ENCODE assay signal across 18 mouse cellular contexts in the genomic region with DNA sequence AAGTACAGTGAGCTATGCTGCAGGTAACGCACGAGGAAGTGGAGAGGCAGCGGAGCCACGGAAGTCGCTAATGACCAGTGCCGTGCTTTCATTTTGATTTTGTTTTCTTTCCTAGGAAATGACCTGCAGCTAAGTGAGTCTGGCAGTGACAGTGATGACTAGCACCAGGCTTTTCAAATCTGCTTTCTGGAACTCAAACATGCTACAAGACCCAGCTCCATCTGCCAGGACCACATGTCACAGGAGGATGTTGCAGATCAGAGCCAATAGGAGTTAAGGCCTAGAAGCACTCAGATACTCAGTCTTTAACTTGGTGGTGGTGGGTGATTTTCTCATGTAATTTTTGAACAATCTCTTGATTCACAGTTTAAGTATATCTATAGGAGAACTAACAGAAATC. TPM values are rescaled to one million over a fixed set of nuclear protein-coding genes. Genes with fewer than 3 reads are reported as not detected.
DNase-seq lines count a peak whose midpoint lies in the region; TF ChIP-seq lines count a peak whose summit lies in the region.
"Had no signal": no experiment of that assay in that cellular context is flagged by ENCODE, and none has a peak within 500 bp of the region (broad histone marks: within the 10 kb centered on the region; RNA-seq: fewer than 3 reads in every experiment).

No protein-coding gene starts in this region.

- no peak overlapping the region for H3K4me3 ChIP-seq in midbrain, embryonic 10.5 days
- H3K4me3 ChIP-seq in limb, embryonic 10.5 days: no peak overlapping the region
- H3K4me3 ChIP-seq: hindbrain, embryonic 10.5 days; kidney, embryonic 15.5 days; liver, embryonic 13.5 days; lung, embryonic 15.5 days; midbrain, embryonic 12.5 days; neural tube, embryonic 13.5 days had no signal

- H3K27me3 ChIP-seq in midbrain, embryonic 10.5 days (ENCODE audit: low read depth, poor library complexity, severe bottlenecking): no peaks in the 10 kb centered on the region
- no peaks in the 10 kb centered on the region for H3K27me3 ChIP-seq in limb, embryonic 10.5 days (ENCODE audit: low read depth, poor library complexity, severe bottlenecking)
- H3K27me3 ChIP-seq: kidney, embryonic 15.5 days; liver, embryonic 13.5 days; lung, embryonic 15.5 days; midbrain, embryonic 12.5 days; neural tube, embryonic 13.5 days; Patski had no signal

- H3K9me3 ChIP-seq in midbrain, embryonic 10.5 days (replicated peaks): no peaks in the 10 kb centered on the region
- no peaks in the 10 kb centered on the region for H3K9me3 ChIP-seq in limb, embryonic 10.5 days (replicated peaks)
- H3K9me3 ChIP-seq: hindbrain, embryonic 10.5 days; kidney, embryonic 15.5 days; liver, embryonic 13.5 days; lung, embryonic 15.5 days; midbrain, embryonic 12.5 days; neural tube, embryonic 13.5 days had no signal

- peaks cover 93% of the 10 kb centered on the region for H3K36me3 ChIP-seq in midbrain, embryonic 10.5 days
- peaks cover 98% of the 10 kb centered on the region for H3K36me3 ChIP-seq in limb, embryonic 10.5 days

- WGBS in midbrain, embryonic 10.5 days: 97% methylated on average over 6 of the region's 6 CpGs
- 95% methylated on average over 6 of the region's 6 CpGs for WGBS in limb, embryonic 10.5 days

- H3K27ac ChIP-seq in midbrain, embryonic 10.5 days (replicated peaks): no peak overlapping the region
- H3K27ac ChIP-seq in limb, embryonic 10.5 days: no peak overlapping the region
- H3K27ac ChIP-seq: hindbrain, embryonic 10.5 days; kidney, embryonic 15.5 days; lung, embryonic 15.5 days; macrophage; midbrain, embryonic 12.5 days; neural tube, embryonic 13.5 days had no signal

- H3K4me1 ChIP-seq in midbrain, embryonic 10.5 days: no peaks in the 10 kb centered on the region
- H3K4me1 ChIP-seq in limb, embryonic 10.5 days: no peaks in the 10 kb centered on the region
- H3K4me1 ChIP-seq: hindbrain, embryonic 10.5 days; kidney, embryonic 15.5 days; liver, embryonic 13.5 days; lung, embryonic 15.5 days; midbrain, embryonic 12.5 days; neural tube, embryonic 13.5 days had no signal

- DNase-seq in brain, embryonic 14.5 days (ENCODE audit: low read depth): peak; percentile 55
- DNase-seq in cerebellum, adult 11-12 months: peak; percentile 79
- peak; percentile 76 to 81 for DNase-seq in cerebellum, postnatal 25 days
- DNase-seq in layer of hippocampus, postnatal 10 days (ENCODE audit: low spot score in 2 of 2): peak; percentile 28 to 44
- no peak for DNase-seq in midbrain, embryonic 10.5 days (ENCODE audit: low spot score)
- no peak for DNase-seq in spleen, postnatal 10 days (ENCODE audit: low spot score in 2 of 2)
- DNase-seq in limb, embryonic 10.5 days (ENCODE audit: low spot score): no peak
- DNase-seq: adrenal gland, postnatal 25 days; gastrocnemius, postnatal 14 days; liver, embryonic 13.5 days; right cerebral cortex, postnatal 4 days had no signal

- no peak for TF ChIP-seq CTCF in brain, embryonic 14.5 days (IDR thresholded peaks at IDR 0.05; ENCODE audit: borderline replicate concordance, extremely low read depth, insufficient read depth, insufficient read length)

- no peak for TF ChIP-seq POLR2A in brain, embryonic 14.5 days (IDR thresholded peaks at IDR 0.05; ENCODE audit: borderline replicate concordance, extremely low read depth, insufficient read depth, insufficient read length, poor library complexity, severe bottlenecking)

RNA-seq across cellular contexts. Expression of a gene that starts 11.6 kb away (rescaled TPM):
- polyA plus RNA-seq in brain, embryonic 14.5 days (2012; rRNA removed): 21.3 and 24.5 TPM in 2 replicates
- total RNA-seq in layer of hippocampus, postnatal 10 days (2021): 10 to 100 TPM; 26.7 to 29.4 TPM
- polyA plus RNA-seq in midbrain, embryonic 10.5 days (2016; fragmentation: Nextera tagmentation; extraction: Ambion mirVana): 80.7 and 81.5 TPM in 2 replicates
- polyA plus RNA-seq in limb, embryonic 10.5 days (2016; fragmentation: Nextera tagmentation; extraction: Ambion mirVana): 75.6 and 85.8 TPM in 2 replicates

RNA-seq across cellular contexts. Expression of a gene that starts 12.3 kb away (rescaled TPM):
- polyA plus RNA-seq in brain, embryonic 14.5 days (2012; rRNA removed): 19.1 and 19.5 TPM in 2 replicates
- 10 to 100 TPM; 16.1 to 19.1 TPM for total RNA-seq in layer of hippocampus, postnatal 10 days (2021)
- 21.6 and 21.8 TPM in 2 replicates for polyA plus RNA-seq in midbrain, embryonic 10.5 days (2016; fragmentation: Nextera tagmentation; extraction: Ambion mirVana)
- 36.9 and 39.7 TPM in 2 replicates for polyA plus RNA-seq in limb, embryonic 10.5 days (2016; fragmentation: Nextera tagmentation; extraction: Ambion mirVana)

Comparison
In these comparisons a context has a peak if more than half of its experiments do, and no peak if none do; other contexts are left out.
1. DNase-seq: peak in brain, embryonic 14.5 days (single experiment), cerebellum, adult 11-12 months (single experiment), cerebellum, postnatal 25 days (2 of 2) and layer of hippocampus, postnatal 10 days (2 of 2); none in midbrain, embryonic 10.5 days (single experiment), spleen, postnatal 10 days (0 of 2) and limb, embryonic 10.5 days (single experiment).